Mouse (Mus musculus): Measurements from ENCODE around the gene Npas2. TPM values are rescaled to one million over a fixed set of nuclear protein-coding genes. Genes with fewer than 3 reads are reported as not detected.
A peak's percentile ranks its signal among the peaks of the same experiment; 100 is the strongest.

Gene Npas2
- polyA plus RNA-seq, 1 experiment from 2014 or later: 0.99 TPM

DNA sequence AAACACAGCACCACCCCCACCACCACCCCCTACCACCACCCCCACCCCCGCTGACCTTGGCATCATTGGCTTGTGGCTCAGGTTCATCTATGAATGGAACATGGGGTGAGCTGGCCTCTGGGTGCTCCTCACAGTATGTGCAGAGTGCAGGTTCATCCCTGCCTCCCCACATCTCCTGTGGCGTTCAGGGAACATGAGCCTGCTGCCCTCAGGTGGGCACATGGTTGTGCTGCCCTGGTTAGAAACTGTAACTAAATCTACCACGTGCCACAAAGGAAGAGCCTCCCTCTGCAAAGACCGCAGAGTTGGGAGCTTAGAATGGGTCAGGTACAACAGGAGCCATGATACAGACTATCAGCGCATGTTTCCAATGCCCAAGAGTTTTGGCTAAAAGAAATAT lies 149.7 kb downstream of the Npas2 start:
- Histone ChIP-seq H3K9me3 (no peaks in the 10 kb centered on the region), H3K27ac (replicated peaks) (no peak overlapping the region), H3K36me3 (no peaks in the 10 kb centered on the region), H3K27me3 (no peaks in the 10 kb centered on the region), H3K9ac (replicated peaks) (no peak overlapping the region), H3K4me3 (no peak overlapping the region), H3K4me1 (no peaks in the 10 kb centered on the region), H3K4me2 (replicated peaks) (no peak overlapping the region)
- WGBS: 78% methylated on average over 5 of the region's 5 CpGs
- no peak for ATAC-seq (replicated peaks)

DNA sequence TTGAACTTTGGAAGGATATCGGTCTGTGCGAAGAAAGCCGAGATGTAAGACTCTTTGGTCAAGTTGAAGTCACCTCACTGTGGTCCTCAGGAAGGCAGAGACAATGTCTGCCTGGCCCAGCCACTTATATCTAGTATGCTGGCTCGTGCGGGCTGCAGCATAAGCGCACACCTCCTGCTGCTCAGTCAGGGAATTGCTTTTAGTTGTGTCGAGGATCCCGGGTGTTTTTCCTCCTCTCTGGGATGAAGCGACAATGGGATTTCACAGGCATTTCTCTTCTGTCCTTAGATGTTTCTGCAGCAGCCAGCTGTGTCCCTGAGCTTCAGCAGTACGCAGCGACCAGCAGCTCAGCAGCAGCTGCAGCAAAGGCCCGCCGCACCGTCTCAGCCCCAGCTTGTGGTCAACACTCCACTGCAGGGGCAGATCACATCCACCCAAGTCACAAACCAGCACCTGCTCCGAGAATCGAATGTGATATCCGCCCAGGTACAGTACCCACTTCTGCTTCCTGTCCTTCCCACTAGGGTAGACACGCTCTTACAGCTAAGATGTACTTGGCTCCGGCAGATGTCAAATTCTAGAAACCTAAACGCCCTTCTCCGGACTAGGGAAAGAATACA lies 151.6 kb downstream of the Npas2 start:
- Histone ChIP-seq H3K36me3 (no peaks in the 10 kb centered on the region), H3K4me2 (replicated peaks) (no peak overlapping the region), H3K4me3 (no peak overlapping the region), H3K4me1 (no peaks in the 10 kb centered on the region), H3K9me3 (no peaks in the 10 kb centered on the region), H3K9ac (replicated peaks) (no peak overlapping the region), H3K27ac (replicated peaks) (no peak overlapping the region), H3K27me3 (no peaks in the 10 kb centered on the region)
- ATAC-seq (replicated peaks): no peak
- 62% methylated on average over 21 of the region's 21 CpGs for WGBS

DNA sequence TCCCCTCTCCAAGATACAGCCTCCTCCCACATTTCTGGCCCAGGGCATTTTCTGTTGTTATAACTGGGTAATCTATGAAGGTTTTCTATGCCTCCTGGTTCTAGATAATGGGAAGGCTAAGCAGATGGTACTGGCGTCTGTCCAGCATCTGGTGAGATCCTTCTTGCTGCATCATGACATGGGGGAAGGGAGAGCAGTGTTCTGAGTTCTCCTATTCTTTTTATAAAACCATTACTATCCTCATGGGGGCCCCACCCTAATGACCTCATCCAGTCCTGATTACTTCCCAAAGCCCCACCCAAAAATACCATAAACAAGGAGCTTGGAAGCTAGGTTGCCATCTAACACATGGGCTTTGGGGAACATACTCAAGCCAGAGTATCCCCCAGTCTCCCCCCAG lies 155.5 kb downstream of the Npas2 start:
- Histone ChIP-seq H3K36me3 (no peaks in the 10 kb centered on the region), H3K4me1 (no peaks in the 10 kb centered on the region), H3K4me2 (replicated peaks) (no peak overlapping the region), H3K9ac (replicated peaks) (no peak overlapping the region), H3K27ac (replicated peaks) (no peak overlapping the region), H3K27me3 (no peaks in the 10 kb centered on the region), H3K9me3 (no peaks in the 10 kb centered on the region), H3K4me3 (no peak overlapping the region)
- WGBS: 76% methylated on average over 1 of the region's 1 CpGs
- no peak for ATAC-seq (replicated peaks)

- Histone ChIP-seq H3K4me2 (replicated peaks) (no peak overlapping the region), H3K4me3 (no peak overlapping the region), H3K36me3 (no peaks in the 10 kb centered on the region), H3K4me1 (no peaks in the 10 kb centered on the region), H3K9ac (replicated peaks) (no peak overlapping the region), H3K9me3 (no peaks in the 10 kb centered on the region), H3K27ac (replicated peaks) (no peak overlapping the region), H3K27me3 (no peaks in the 10 kb centered on the region)
- ATAC-seq (replicated peaks): no peak
- 81% methylated on average over 7 of the region's 7 CpGs for WGBS
Measured at GRCm38 (mm10) chr1:39349427-39349826, 155.9 kb downstream of the Npas2 start.

DNA sequence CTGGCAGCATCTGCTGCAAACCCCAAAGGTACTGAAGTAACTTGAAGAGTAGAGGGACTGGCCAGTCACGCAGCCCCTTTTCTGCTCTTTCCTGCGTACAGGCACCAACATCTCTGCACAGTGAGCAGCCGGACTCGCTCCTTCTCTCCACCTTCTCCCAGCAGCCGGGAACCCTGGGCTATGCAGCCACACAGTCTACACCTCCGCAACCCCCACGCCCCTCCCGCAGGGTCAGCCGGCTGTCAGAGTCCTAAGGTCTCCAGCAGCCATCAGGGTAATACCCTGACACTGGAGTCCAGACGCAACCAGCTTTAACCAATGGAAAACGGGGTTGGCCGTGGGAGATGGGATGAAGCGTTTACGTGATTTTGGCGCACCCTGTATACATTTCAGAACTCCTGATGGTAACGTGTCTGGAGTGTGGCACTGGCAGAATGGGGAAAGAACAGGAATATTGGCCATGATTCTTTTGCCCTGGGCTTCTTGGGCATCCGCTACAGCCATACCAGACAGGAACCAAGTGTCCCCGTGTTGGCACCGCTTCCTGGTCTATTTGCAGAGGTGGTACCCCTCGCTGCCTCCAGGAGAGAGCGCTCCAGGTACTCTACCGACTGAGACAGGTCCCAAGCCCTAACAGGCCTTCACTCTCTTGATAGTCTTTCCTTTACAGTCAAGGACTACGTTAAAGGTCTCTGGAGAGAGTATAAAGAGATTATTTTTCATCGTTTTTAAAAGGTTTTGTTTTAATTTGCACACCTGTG lies 168.4 kb downstream of the Npas2 start:
- Histone ChIP-seq H3K27me3 (no peaks in the 10 kb centered on the region), H3K4me3 (0 out of 2 replicates have a peak overlapping the region, but pooled peaks have one; percentile 15), H3K9me3 (no peaks in the 10 kb centered on the region), H3K27ac (replicated peaks) (no peak overlapping the region), H3K36me3 (no peaks in the 10 kb centered on the region), H3K9ac (replicated peaks) (peak overlapping the region; percentile 15; the same call in 1 of the 2 replicates), H3K4me1 (peaks cover 7% of the 10 kb centered on the region), H3K4me2 (replicated peaks) (peak overlapping the region; percentile 41)
- 35% methylated on average over 24 of the region's 24 CpGs for WGBS
- no peak for ATAC-seq (replicated peaks)

DNA sequence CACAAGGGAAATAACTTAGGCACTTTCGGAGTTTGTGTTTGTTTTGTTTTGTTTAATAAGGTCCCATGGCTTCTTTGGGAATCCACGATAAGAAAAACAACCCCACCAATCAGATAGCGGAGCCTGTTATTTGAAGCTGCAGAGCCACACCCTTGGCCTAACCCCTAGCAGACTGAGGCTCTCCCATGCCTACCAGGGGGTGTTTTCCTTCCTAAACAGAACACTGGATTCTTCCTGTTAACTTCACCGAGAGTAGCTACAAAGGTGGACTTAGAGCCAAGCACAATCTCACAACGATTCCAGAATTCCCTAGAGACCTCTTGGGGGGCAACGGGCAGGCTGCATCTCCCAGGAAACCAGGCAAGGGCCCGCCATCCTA lies 169.0 kb downstream of the Npas2 start:
- 65% methylated on average over 7 of the region's 7 CpGs for WGBS
- ATAC-seq (replicated peaks): no peak
- Histone ChIP-seq H3K9me3 (no peaks in the 10 kb centered on the region), H3K27ac (replicated peaks) (no peak overlapping the region), H3K9ac (replicated peaks) (no peak overlapping the region), H3K36me3 (no peaks in the 10 kb centered on the region), H3K4me1 (peaks cover 9% of the 10 kb centered on the region), H3K4me3 (no peak overlapping the region), H3K4me2 (replicated peaks) (no peak overlapping the region), H3K27me3 (no peaks in the 10 kb centered on the region)

- Histone ChIP-seq H3K9me3 (no peaks in the 10 kb centered on the region), H3K9ac (replicated peaks) (no peak overlapping the region), H3K27me3 (no peaks in the 10 kb centered on the region), H3K36me3 (peaks cover 6% of the 10 kb centered on the region), H3K4me3 (no peak overlapping the region), H3K4me2 (replicated peaks) (no peak overlapping the region), H3K27ac (replicated peaks) (no peak overlapping the region), H3K4me1 (peaks cover 22% of the 10 kb centered on the region)
- WGBS: 73% methylated on average over 1 of the region's 1 CpGs
- ATAC-seq (replicated peaks): no peak
Measured at GRCm38 (mm10) chr1:39365562-39365961, 172.0 kb downstream of the Npas2 start.

DNA sequence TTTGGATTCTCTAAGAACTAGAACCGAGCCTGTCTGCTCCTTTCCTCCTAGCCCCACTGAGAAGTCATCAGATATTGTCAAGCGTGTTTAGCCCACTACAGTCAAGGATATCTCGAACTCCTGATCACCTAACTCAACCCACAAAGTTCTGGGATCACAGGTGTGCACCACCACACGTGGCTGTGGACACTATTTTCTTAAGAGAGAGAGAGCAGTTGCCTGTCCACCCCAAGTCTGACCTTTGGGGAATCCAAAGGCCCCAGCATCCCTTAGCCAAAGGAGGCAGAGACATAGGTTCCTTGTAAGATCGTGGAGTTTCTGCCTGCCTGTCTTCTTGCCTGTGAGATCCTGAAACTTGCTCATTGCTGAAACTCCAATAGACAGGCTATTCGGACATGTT lies 173.5 kb downstream of the Npas2 start:
- peak overlapping the region; percentile 56 for H3K9ac ChIP-seq (replicated peaks)
- peaks cover 19% of the 10 kb centered on the region for H3K4me1 ChIP-seq
- H3K4me2 ChIP-seq (replicated peaks): peak overlapping the region; percentile 49
- WGBS: 24% methylated on average over 6 of the region's 6 CpGs
- H3K36me3 ChIP-seq: peaks cover 21% of the 10 kb centered on the region
- ATAC-seq (replicated peaks): peak; percentile 27
- no peaks in the 10 kb centered on the region for H3K27me3 ChIP-seq
- peak overlapping the region; percentile 51 for H3K4me3 ChIP-seq
- no peaks in the 10 kb centered on the region for H3K9me3 ChIP-seq
- H3K27ac ChIP-seq (replicated peaks): peak overlapping the region; percentile 72

GRCm38 (mm10) chr1:39367601-39368266 lies 174.2 kb downstream of the Npas2 start, which contains the start of gene Rpl31:
Rpl31 (plus strand) TSS chr1:39367842.
- Histone ChIP-seq H3K4me2 (replicated peaks) (peak within 1 kb of the TSS; percentile 58), H3K27me3 (no peaks in the 10 kb centered on the region), H3K9me3 (no peaks in the 10 kb centered on the region), H3K4me3 (peak within 1 kb of the TSS; percentile 51), H3K27ac (replicated peaks) (peak within 1 kb of the TSS; percentile 91), H3K9ac (replicated peaks) (peak within 1 kb of the TSS; percentile 67), H3K4me1 (peaks cover 19% of the 10 kb centered on the region), H3K36me3 (peaks cover 28% of the 10 kb centered on the region)
- WGBS: under 1% methylated on average over 59 of the region's 62 CpGs
- ATAC-seq (replicated peaks): peak; percentile 99

DNA sequence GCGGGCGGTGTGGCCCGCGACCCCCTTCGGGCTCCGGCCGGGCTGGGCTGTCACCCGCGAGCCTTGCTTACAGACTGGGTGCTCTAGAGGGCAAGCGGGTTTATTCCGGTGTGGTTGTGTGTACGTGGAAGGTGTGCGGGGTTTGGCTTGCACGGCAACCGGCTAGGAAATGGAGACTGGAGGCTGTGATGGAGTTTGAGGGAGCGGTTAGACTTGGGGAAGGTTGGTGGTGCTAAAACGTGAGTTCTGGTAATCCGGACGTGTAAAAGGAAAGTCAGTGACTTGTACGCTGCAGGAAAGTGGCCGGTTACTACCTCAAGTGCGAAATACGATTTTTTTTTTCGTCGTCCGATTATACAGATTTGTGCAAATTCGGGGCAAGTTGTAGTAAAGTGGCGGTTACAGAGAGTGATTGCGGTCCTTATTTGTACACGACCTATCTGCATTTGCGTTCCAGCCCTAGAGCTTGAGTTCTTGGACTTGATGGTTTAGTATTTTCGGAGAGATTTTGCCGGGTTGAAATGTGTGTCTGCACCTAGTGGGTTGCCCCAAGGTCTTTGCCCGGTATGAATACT lies 174.8 kb downstream of the Npas2 start:
- Histone ChIP-seq H3K27me3 (no peaks in the 10 kb centered on the region), H3K27ac (replicated peaks) (peak overlapping the region; percentile 91), H3K36me3 (peaks cover 34% of the 10 kb centered on the region), H3K9me3 (no peaks in the 10 kb centered on the region), H3K4me2 (replicated peaks) (peak overlapping the region; percentile 58), H3K4me1 (peaks cover 19% of the 10 kb centered on the region), H3K9ac (replicated peaks) (peak overlapping the region; percentile 67), H3K4me3 (peak overlapping the region; percentile 51)
- peak; percentile 28; the same call in 1 of the 2 replicates for ATAC-seq (replicated peaks)
- WGBS: under 1% methylated on average over 34 of the region's 34 CpGs

GRCm38 (mm10) chr1:39370431-39370830 lies 176.9 kb downstream of the Npas2 start:
- Histone ChIP-seq H3K4me1 (peaks cover 19% of the 10 kb centered on the region), H3K9ac (replicated peaks) (no peak overlapping the region), H3K27ac (replicated peaks) (no peak overlapping the region), H3K4me2 (replicated peaks) (no peak overlapping the region), H3K9me3 (no peaks in the 10 kb centered on the region), H3K36me3 (peaks cover 46% of the 10 kb centered on the region), H3K4me3 (no peak overlapping the region), H3K27me3 (no peaks in the 10 kb centered on the region)
- WGBS: 90% methylated on average over 6 of the region's 6 CpGs
- ATAC-seq (replicated peaks): no peak

Data from forebrain, embryonic 15.5 days (tissue).